Mouse (Mus musculus): ENCODE data around the gene Sec24a. TPM values are rescaled to one million over a fixed set of nuclear protein-coding genes. Genes with fewer than 3 reads are reported as not detected.

Sec24a gene
- total RNA-seq, 2 experiments from 2014 or later, result 16.4 to 16.7 TPM

DNA sequence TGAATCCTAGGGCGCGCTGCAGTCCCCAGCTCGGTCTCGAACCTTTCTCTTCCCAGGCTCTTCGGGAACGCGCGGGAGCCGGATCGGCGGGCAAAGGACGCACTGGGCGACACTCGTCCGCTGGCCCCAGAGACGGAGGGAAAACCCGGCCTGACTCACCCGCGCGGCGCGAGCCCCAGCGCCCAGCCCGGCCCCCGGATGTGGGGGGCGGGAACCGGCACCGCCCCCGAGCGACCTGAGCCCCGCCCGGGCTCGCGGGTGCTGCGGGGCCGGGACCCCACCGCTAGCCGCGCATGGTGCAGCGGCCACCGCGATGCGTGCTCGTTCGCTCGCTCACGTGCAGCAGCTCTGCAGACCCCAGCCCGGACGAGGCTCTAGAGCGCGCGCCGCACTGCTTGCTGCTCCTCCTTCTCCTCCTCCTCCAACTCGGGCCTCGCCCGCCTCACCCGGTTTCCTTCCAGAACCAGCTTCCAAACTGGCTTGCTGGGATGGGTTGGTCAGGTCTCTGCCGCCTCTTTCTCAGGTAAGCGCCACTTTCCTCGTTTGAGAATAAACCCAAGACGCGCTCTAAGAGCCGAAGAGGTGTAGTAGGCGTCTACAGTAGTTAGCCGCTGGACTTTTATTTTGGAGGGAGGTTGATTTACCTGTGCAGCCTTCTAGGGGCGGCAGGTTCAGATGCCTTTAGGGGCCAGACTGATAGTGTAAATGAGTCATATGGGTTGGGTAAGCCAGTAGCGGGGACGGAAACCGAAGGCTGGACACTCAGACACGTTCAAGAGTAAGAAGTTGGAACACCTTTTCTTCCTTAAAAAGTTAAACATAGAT lies 112.5 kb downstream of the Sec24a start, which contains the start of the genes N4bp3 and D930048N14Rik:
N4bp3 (minus strand) TSS at position 152 of the 825 bp plus-strand sequence.
D930048N14Rik (plus strand) TSS at position 264 of the 825 bp plus-strand sequence.
- intact Hi-C loops (cut with DNase I), result loop anchor here (1.0 kb wide), 1 partner anchor 31 kb away; no protein-coding TSS in a partner anchor

DNA sequence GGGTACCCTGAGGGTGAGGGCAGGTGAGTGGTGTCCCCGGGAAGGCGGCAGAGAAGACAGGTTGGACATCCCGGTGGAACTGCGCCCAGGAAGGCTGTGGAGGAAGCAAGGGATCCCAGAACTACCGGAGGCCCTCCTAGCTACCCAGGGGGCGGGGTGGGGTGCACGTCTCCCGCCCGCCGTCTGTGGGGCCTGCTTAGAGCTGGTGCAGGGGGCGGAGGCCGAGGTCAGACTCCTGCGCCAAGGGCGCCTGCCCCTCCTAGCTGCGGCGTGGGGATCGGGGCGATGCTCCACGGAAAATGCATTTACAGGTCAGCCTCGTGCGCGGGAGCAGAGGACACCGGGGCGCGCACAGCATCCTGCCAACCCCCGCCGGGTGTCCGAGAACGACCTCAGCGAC lies 113.2 kb downstream of the Sec24a start:
- intact Hi-C loops (cut with DNase I), result loop anchor here (1.0 kb wide), 1 partner anchor 30 kb away; no protein-coding TSS in a partner anchor
- DNase-seq, result peak in 1 of 2 experiments; percentile 31

More for the DNA sequence above, 112.5 kb downstream of the Sec24a start, which contains the start of the genes N4bp3 and D930048N14Rik:
- DNase-seq, result peak; percentile 80 to 83

DNA sequence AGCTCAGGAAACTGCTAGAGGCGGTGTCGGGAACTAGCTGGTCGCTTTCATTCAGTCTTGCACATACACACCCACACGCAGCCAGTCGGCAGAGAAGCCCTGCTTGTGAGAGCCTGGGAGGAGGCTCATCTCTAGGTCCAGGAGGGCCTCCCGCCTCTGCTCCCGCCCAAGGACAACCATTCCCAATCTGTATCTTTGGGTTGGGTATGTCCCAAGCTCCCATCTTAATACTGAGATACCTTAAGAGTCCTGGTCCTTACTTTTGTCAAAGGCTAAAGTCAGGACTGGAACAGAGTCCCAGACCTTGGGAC lies 113.6 kb downstream of the Sec24a start:
- intact Hi-C loops (cut with DNase I), result loop anchor here (1.0 to 2.0 kb wide), 2 partner anchors 30 to 43 kb away; partner anchors contain the start of gene Hnrnpab
- DNase-seq, result no peak

DNA sequence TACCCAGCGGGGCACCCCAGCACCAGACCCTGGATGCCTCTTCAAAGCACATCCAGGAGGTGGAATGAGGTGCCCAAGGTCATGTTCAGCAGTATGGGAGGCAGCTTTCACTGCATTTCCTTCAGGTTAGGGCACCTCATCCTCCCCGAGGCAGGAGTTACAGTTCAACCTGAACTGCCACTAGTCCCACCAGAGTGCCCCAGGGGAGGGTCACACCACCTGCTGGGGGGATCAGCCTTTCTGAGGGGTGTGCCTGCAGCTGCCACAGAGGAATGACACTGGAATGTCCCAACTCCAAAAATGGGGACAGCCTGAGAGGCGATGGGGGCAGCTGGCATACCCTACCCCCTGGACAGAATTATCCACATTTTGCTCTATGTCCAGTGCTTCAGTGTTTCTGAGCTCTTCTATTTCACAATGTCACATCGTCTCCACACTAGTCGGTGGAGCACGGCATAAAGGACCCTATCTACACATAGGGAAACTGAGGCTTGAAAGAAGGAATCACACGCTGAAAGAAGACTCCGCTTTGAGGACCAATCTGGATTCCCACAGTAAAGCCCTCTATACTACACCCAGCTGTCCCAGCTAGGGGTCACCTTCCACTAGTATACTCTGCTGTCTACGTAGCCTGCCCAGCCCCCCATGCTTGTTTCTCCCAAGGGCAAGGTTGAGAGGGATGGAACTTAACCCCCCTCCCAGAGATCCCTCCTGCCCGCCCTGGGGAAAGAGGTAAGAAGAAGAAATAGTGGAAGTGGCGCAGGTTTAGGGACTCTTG lies 114.1 kb downstream of the Sec24a start:
- intact Hi-C loops (cut with DNase I), result loop anchor here (2.0 kb wide), 1 partner anchor 42 kb away; the partner anchor contains the start of gene Hnrnpab

DNA sequence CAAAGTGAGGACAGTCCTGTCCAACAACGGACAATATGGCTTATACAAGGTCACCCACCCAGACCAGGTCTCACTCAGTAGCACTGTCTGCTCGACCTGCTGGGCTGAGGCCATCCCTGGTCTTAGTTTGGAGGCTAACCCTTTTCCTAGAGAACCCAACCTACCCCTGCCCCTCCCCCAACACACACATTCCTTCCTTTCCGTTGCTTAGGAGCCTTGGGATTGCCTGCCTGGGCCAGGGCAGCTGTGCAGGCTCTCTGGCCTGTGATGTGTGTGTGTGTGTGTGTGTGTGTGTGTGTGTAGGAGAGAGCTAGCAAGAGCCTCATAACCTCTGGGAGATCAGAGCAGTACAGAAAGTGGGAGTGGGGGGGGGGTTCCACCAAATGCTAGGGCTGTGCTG lies 114.9 kb downstream of the Sec24a start:
- intact Hi-C loops (cut with DNase I), result loop anchor here (2.0 kb wide), 1 partner anchor 42 kb away; the partner anchor contains the start of gene Hnrnpab

More for the DNA sequence above, 114.1 kb downstream of the Sec24a start:
- DNase-seq, result no peak

DNA sequence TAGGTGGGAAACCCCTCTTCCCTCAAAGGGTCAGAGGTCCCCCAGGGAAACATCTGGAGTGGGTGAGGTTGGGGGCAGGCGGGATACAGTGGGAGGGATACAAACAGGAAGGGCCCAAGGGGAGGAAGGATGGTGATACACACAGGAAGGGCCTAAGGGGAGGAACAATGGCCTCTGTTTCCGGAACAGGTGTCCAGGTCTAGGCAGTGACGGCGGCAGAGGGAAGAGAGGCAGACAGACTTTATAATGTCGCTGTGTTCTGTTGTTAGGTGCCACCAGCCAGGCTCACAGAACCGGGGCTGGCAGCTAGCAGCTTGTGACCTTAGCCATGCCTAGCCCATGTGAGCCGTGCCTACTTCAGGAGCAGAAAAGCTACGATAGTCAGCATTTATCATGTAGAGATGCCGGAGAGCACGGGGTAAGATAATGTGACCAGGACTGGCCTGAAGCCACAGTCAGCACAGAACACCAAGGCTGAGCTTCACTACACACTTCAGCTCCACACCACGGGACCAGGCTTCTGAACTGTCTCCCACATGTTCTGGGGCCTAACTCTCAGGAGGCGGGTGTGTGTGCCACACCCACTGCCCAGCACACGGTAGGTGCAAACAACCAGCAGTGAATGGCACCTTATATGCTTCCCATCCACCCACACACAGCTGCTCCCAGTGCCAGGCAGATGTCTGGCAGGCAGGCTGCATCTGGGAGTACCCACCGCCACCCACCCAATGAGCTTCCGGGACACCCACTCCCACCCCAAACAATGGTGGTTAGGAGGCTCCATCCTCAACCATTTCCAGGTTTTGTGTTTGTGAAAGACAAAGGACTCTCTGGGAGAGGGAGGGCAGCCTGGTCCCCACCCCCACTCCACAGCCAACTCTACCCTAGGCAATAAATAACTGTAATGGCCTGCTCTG lies 116.4 kb downstream of the Sec24a start:
- intact Hi-C loops (cut with DNase I), result no loop called here
- peak in 1 of 2 experiments; percentile 50 for DNase-seq

More for the DNA sequence above, 114.9 kb downstream of the Sec24a start:
- peak in 1 of 2 experiments; percentile 16 for DNase-seq

DNA sequence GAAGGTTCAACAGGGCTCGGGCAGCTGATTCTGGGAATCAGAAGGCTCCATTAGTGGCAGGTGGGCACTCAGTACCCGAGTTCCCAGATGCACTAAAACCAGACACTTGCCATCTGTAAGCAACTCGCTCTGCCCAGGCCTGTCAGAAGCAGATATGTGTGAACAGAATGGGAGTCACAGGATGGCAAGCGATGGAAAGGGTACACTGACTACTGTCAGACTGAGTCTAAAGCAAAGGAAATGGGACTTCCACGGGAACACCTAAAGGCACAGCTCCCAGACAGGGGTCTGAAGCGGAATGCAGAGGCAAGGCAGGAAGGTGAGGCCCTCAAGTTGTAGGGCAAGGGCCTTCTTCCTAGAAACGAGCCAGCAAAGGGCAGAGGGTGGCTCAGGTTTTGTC lies 117.2 kb downstream of the Sec24a start:
- intact Hi-C loops (cut with DNase I), result no loop called here

DNA sequence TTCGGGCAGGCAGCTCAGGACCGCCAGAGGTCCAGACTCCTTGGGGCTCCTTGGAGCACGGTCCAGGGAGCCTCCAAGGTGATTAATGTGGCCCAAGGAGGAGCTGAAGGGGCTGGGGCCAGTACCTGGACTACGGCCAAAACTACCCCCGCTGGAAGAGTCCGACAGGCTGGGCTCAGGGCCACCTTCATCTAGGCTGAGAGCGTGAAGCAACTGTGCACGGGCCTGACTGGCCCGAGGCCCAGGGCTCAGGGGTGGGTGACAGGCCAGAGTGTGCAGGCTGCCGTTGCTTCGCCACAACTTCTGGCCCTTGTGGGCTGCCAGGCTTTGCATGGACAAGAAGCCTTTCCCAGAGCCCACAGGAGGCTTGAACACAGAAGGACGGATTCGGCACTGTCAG lies 118.1 kb downstream of the Sec24a start:
- intact Hi-C loops (cut with DNase I), result no loop called here
- DNase-seq, result no peak

More for the DNA sequence above, 117.2 kb downstream of the Sec24a start:
- no peak for DNase-seq

DNA sequence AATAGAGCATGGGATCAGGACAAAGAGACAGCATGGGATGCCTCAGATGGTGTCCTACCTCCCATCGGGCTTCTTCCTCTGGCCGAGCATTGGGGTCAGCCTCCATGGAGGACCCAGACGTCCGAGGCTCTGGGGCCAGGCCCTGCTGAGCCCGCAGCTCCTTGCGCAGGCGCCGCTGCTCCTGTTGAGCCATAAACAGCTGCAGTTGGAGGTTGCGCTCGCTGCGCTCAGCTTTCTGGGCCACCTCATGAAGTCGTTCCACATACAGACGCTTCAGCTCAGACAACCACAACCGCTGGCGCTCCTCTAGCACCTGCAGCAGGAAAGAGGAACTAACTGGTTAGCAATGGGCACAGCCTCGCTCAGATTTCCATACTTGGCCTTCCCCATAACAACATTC lies 119.2 kb downstream of the Sec24a start:
- intact Hi-C loops (cut with DNase I), result no loop called here
- no peak for DNase-seq

DNA sequence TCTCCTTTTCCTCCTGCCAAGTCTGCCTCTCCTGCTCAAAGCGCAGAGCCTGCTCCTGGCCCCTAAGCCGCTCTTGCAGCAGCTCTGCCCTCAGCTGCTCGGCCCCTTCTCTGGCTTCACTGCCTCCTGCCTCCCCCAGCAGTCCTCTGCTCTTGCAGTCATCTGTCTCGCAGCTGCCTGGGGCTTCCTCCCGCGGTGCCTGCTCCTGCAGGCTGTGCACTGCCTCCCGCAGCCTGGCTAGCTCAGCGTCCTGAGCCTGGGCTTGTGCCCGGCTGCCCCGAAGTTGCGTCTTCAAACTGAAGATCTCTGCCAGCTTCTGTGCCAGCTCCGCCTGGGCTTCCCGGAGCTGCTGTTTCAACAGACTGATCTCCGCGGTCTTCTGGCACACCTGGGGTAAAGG lies 119.7 kb downstream of the Sec24a start:
- DNase-seq, result no peak
- intact Hi-C loops (cut with DNase I), result no loop called here

DNA sequence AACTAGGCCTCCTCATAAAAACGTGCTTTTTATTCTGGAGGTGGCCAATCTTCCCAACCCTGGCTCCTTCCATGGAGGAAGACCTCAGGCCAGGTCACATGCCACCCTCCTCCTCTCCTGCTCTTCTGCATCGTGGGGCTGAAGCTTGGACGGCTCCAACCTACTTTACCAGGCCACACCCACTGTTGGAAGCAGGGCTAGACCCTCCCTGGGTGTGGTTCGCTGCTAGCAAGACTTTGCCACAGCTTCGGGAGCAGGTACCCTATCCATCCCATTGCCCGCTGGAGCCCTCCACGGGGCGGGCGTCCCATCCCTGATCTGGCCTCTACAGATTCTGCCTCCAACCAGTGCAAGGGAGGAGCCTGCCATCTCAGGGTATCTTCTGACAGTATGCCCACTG lies 120.2 kb downstream of the Sec24a start:
- intact Hi-C loops (cut with DNase I), result no loop called here
- no peak for DNase-seq

Other genes with a start within 250 kb of the Sec24a start
- 10 to 100 TPM in 1 of 2 experiments, 1 to 10 TPM in 1; 9.8 to 10.2 TPM for gene Phykpl, start 178.9 kb downstream of the Sec24a start, total RNA-seq (2021)
- 100 to 1,000 TPM; 135 to 143 TPM for gene Hnrnpab, start 156.8 kb downstream of the Sec24a start, total RNA-seq (2021)
- 10 to 100 TPM; 20.2 to 25.2 TPM for gene Nhp2, start 143.9 kb downstream of the Sec24a start, total RNA-seq (2021)
- 10 to 100 TPM; 14.5 to 16.0 TPM for gene Rmnd5b, start 127.7 kb downstream of the Sec24a start, total RNA-seq (2021)
- 10 to 100 TPM; 13.4 to 16.3 TPM for gene N4bp3, start 112.8 kb downstream of the Sec24a start, total RNA-seq (2021)
- under 1 TPM; 0.33 to 0.62 TPM for gene D930048N14Rik, start 112.7 kb downstream of the Sec24a start, total RNA-seq (2021)
- 10 to 100 TPM; 33.8 to 36.5 TPM for gene 0610009B22Rik, start 74.8 kb downstream of the Sec24a start, total RNA-seq (2021)
- 100 to 1,000 TPM; 127 to 135 TPM for gene Sar1b, start 53 bp upstream of the Sec24a start, total RNA-seq (2021)
- 10 to 100 TPM in 1 of 2 experiments, 1 to 10 TPM in 1; 9.2 to 11.1 TPM for gene Jade2, start 94.0 kb upstream of the Sec24a start, total RNA-seq (2021)
- 10 to 100 TPM in 1 of 2 experiments, 1 to 10 TPM in 1; 9.7 to 10.7 TPM for gene Cdkn2aipnl, start 204.0 kb upstream of the Sec24a start, total RNA-seq (2021)
- 100 to 1,000 TPM; 297 to 317 TPM for gene Ube2b, start 237.1 kb upstream of the Sec24a start, total RNA-seq (2021)
- 1 to 10 TPM; 5.5 to 5.7 TPM for gene Cdkl3, start 240.6 kb upstream of the Sec24a start, total RNA-seq (2021)